Mouse (Mus musculus) bone marrow macrophage, adult 2 months (primary cell): ENCODE measurements at regions not wholly inside any gene's neighbourhood (a gene's known extent, or its start where the extent isn't known, plus 50 kb on each side); places are given as distances from the start of the nearest gene placed in this dataset.

Experiments used
- CTCF ChIP-seq: IDR thresholded peaks from 2 replicates; pipeline ENCODE4 v1.5.1; 2012; ENCODE audit warnings: low read depth, mild to moderate bottlenecking, low read length, moderate library complexity
- POLR2A ChIP-seq: IDR thresholded peaks from 2 replicates; pipeline ENCODE4 v1.6.1; 2012; ENCODE audit warnings: mild to moderate bottlenecking, low read depth, low read length, borderline replicate concordance

- TF ChIP-seq CTCF (no peak), POLR2A (no peak)
These were observed 210.0 kb downstream of the Lmo4 start for GRCm38 (mm10) chr3:143995045-143995444.
